Mouse (Mus musculus) testis, adult 2 months (tissue): ENCODE measurements at regions not wholly inside any gene's neighbourhood (a gene's known extent, or its start where the extent isn't known, plus 50 kb on each side); places are given as distances from the start of the nearest gene placed in this dataset.

ENCODE experiments used
- CTCF ChIP-seq: fragments of 200-500 bp; IDR thresholded peaks from 2 replicates; pipeline ENCODE4 v1.5.1; 2012; ENCODE audit warnings: low read depth, mild to moderate bottlenecking, inconsistent platforms, low read length, moderate library complexity; ENCODE audit not compliant: control insufficient read depth, insufficient read depth, insufficient replicate concordance
- POLR2A ChIP-seq: fragments of 200-500 bp; IDR thresholded peaks from 2 replicates; pipeline ENCODE4 v1.6.1; 2012; ENCODE audit warnings: low read depth, mild to moderate bottlenecking, inconsistent platforms, low read length, moderate library complexity; ENCODE audit not compliant: control insufficient read depth

DNA sequence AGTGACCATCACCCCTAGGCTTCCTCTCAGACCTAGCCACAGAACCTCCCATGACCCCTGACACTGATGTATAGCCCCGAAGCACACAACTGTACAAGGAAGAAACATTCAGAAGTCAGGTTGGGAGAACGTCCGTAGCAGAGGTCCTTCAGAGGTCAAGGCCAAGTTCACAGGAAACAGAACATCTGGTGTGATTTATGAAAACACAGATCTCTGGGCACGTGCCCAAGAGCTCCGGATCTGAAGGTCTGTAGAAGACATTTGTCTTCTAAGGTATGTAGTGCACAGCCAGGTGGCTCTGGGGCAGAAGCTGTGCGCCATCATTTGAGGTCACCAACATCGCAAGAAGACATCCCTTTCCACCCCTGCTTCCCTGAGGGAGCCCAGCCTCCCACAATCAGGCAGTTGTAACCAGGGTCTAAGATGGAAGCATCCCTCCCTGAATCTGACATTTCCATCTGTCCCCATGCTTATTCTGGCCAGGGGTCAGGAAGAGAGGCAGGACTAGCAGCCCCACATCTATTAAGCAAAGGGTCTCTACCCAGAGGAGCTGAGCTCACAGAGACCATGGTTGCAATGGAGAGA, 159.8 kb downstream of the Cct6b start:
- TF ChIP-seq CTCF (no peak), POLR2A (no peak)
